Mouse (Mus musculus): Measurements from ENCODE around the gene Eya2. TPM values are rescaled to one million over a fixed set of nuclear protein-coding genes. Genes with fewer than 3 reads are reported as not detected.
"Not testable (repeated sequence)": the region's sequence is repeated elsewhere in the genome, so short reads cannot be mapped to it uniquely, and the experiment has no call there.

Eya2 gene
- polyA plus RNA-seq (2015; fragmentation: Nextera tagmentation; extraction: Ambion mirVana) = 11.4 and 12.8 TPM in 2 replicates

DNA sequence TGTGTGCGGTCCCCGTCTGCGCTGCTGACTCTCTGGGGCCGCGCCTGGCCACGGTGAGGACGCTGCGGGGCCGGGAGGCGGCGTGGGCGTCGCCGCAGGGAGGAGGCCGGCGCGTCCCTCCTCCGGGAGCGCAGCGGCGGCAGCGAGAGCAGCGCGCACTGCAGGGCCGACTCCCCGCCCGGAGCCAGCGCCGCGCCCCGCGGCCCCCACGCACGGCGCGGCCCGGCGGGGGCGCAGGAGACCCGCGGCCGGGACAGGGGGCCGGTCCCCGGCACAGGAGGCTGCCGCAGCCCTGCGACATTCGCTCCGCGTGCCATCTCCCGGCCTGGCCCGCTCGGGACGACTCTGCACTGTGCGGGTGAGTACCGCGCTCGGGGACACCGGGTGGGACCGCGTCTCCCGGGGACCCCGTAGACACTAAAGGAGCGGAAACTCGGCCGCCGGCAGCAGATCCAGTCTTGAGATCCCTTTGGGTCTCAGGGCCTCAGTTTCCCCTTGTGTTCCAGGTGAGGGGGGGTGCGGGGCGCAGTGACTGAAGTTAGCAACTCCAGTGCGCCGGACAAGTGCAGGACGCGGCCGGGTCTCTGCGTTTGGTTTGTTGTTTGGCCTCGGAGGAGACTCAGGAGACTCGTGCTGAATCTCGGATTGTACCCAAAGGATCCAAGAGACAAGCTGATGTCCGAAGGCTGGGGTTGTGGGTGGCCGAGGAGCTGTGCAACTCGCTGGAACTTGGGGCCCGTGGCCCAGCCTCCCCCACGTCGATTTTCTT lies at the start of gene Eya2:
TSS of gene Eya2 (plus strand) at position 126 of the 769 bp plus-strand sequence.
- H3K4me3 ChIP-seq = peak within 1 kb of the TSS; percentile 57
- H3K4me1 ChIP-seq = peaks cover 32% of the 10 kb centered on the region
- H3K9me3 ChIP-seq = no peaks in the 10 kb centered on the region
- no peaks in the 10 kb centered on the region for H3K36me3 ChIP-seq
- peaks cover 41% of the 10 kb centered on the region for H3K27me3 ChIP-seq
- H3K4me2 ChIP-seq = peak within 1 kb of the TSS; percentile 94
- H3K27ac ChIP-seq = peak within 1 kb of the TSS; percentile 33; the same call in 1 of the 2 replicates
- 1% methylated on average over 57 of the region's 83 CpGs for WGBS
- peak within 1 kb of the TSS; percentile 63 for H3K9ac ChIP-seq
- peak; percentile 61; the same call in 1 of the 2 replicates for ATAC-seq (ENCODE audit: insufficient number of reproducible peaks, low FRiP score, low TSS enrichment, low read depth)

DNA sequence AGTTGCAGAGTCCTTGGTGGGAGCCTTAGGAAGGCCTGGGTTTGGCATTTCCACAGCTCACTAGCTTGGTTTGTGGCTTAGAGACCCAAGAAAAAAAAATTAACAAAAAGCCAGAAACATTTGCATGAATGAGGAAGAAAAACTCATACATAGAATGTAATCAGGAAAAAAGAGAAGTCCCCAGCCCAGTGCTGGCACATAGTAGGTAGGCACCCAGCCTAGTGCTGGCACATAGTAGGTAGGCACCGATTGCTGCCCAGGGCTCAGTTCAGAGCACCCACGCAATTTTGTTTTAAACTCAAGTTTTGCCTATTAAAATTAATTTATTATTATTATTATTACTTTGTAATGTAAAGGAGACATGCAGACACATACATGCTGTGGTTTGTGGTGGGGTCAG lies 49.1 kb upstream of the Eya2 start:
- no peak overlapping the region for H3K4me3 ChIP-seq
- peaks cover 6% of the 10 kb centered on the region for H3K4me1 ChIP-seq
- WGBS = 87% methylated on average over 2 of the region's 2 CpGs
- H3K4me2 ChIP-seq = no peak overlapping the region
- no peak overlapping the region for H3K27ac ChIP-seq
- peaks cover 17% of the 10 kb centered on the region for H3K27me3 ChIP-seq
- no peaks in the 10 kb centered on the region for H3K36me3 ChIP-seq
- H3K9ac ChIP-seq = no peak overlapping the region
- no peak for ATAC-seq (ENCODE audit: insufficient number of reproducible peaks, low FRiP score, low TSS enrichment, low read depth)
- no peaks in the 10 kb centered on the region for H3K9me3 ChIP-seq

DNA sequence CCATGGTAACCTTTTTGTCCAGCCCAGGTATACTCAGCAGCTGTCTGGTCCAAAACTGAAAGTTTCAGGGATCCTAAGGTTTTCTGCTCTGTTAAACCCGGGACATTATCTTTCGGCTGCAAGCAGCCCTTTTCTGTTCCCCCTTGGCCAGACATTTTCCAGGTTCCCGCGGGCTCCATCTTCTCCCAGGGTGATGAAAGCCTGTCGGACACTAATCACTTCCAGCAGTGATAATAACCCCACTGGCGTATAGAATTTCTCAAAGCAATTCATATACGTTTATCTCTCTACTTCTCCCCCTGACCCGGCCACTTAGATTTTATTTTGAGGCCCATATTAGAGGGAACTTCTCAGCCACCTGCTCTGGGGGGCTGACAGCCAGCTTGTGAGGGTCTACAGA lies 48.5 kb upstream of the Eya2 start:
- no peak for ATAC-seq (ENCODE audit: insufficient number of reproducible peaks, low FRiP score, low TSS enrichment, low read depth)
- Histone ChIP-seq H3K36me3 (no peaks in the 10 kb centered on the region), H3K4me1 (peaks cover 6% of the 10 kb centered on the region), H3K9me3 (no peaks in the 10 kb centered on the region), H3K27ac (no peak overlapping the region), H3K4me2 (no peak overlapping the region), H3K27me3 (peaks cover 12% of the 10 kb centered on the region), H3K9ac (no peak overlapping the region), H3K4me3 (no peak overlapping the region)
- 24% methylated on average over 8 of the region's 8 CpGs for WGBS

DNA sequence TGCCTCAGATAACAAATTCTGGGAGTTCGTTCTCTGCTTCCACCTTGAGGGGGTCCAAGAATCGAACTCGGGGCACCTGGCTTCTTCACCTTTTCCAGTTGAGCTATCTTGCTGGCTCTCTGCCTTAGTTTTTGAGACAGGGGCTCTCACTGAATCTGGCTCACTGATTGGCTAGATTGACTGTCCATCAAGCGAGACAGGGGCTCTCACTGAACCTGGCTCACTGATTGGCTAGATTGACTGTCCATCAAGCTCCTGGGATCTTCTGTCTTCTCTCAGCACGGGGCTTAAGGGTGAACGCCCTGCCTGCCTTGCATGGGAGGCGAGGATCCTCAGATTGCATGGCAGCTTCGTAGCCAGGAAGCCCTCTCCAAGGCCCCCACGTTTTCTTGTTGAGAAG lies 47.4 kb upstream of the Eya2 start:
- Histone ChIP-seq H3K4me1 (peaks cover 6% of the 10 kb centered on the region), H3K4me2 (no peak overlapping the region), H3K36me3 (no peaks in the 10 kb centered on the region), H3K4me3 (no peak overlapping the region), H3K27me3 (peaks cover 12% of the 10 kb centered on the region), H3K9ac (no peak overlapping the region), H3K9me3 (no peaks in the 10 kb centered on the region), H3K27ac (no peak overlapping the region)
- WGBS = 58% methylated on average over 9 of the region's 9 CpGs
- no peak for ATAC-seq (ENCODE audit: insufficient number of reproducible peaks, low FRiP score, low TSS enrichment, low read depth)

DNA sequence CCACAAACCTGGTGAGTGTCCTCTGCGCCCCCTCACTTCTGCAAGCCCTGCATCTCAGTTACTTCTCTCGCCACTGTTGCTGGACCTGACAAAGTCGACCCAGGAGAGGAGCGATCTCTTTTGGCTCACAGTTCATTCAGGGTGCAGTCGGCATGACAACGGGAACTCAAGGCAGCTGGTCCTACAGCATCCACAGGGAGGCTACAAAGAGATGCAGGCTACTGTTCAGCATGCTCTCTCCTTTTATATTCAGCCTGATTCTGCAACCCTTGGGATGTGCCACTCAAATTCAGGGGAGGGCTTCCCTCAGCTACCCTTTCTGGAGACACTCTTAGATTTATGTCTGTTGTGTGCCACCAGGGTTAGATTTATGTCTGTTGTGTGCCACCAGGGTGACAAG lies 46.2 kb upstream of the Eya2 start:
- Histone ChIP-seq H3K9ac (no peak overlapping the region), H3K27me3 (peaks cover 7% of the 10 kb centered on the region; the same call in 1 of the 2 replicates), H3K36me3 (no peaks in the 10 kb centered on the region), H3K4me1 (peaks cover 6% of the 10 kb centered on the region), H3K27ac (no peak overlapping the region), H3K9me3 (no peaks in the 10 kb centered on the region), H3K4me2 (no peak overlapping the region), H3K4me3 (no peak overlapping the region)
- no peak for ATAC-seq (ENCODE audit: insufficient number of reproducible peaks, low FRiP score, low TSS enrichment, low read depth)
- 75% methylated on average over 6 of the region's 6 CpGs for WGBS

DNA sequence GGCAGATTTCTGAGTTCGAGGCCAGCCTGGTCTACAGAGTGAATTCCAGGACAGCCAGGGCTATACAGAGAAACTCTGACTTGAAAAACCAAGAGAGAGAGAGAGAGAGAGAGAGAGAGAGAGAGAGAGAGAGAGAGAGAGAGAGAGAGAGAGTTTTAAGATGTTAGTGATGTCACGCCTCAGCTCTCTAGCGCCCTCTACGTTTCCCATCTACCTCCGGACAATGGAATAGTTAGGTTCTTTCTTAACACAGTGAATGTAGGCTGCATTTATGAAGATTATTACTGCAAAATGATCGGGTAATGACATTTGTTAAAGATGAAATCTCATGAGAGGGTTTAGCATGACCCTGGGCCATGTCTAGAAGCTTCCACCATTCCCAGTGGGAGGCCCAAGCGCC lies 44.4 kb upstream of the Eya2 start:
- 75% methylated on average over 7 of the region's 7 CpGs for WGBS

DNA sequence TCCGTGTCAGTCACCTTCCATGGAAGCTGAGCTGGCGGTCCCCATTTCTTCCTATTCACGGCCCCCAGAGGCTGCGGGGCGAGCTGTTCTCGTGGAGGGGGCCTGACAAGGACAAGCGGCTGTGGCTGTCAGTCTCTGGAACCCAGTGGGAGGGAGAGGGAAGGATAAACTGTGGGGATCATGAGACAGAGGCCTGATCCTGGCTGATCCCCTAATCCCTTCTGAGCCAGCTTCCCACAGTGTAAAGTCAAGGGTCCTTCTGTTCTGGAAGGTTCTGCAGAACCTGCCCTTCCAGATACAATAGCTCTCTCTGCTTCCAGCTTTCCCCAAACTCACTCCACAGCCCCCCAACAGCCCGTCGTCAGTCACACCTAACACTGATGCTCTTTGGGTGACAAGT lies 40.8 kb upstream of the Eya2 start:
- Histone ChIP-seq H3K27me3 (peaks cover 12% of the 10 kb centered on the region), H3K4me1 (0 out of 2 replicates have a peak, but pooled peaks cover 2% of the 10 kb centered on the region), H3K9me3 (no peaks in the 10 kb centered on the region), H3K9ac (no peak overlapping the region), H3K4me2 (no peak overlapping the region), H3K27ac (no peak overlapping the region), H3K36me3 (no peaks in the 10 kb centered on the region), H3K4me3 (no peak overlapping the region)
- no peak for ATAC-seq (ENCODE audit: insufficient number of reproducible peaks, low FRiP score, low TSS enrichment, low read depth)
- 70% methylated on average over 9 of the region's 9 CpGs for WGBS

More for the DNA sequence above, 44.4 kb upstream of the Eya2 start:
- not testable (repeated sequence) for H3K4me2 ChIP-seq; H3K9ac ChIP-seq; ATAC-seq (ENCODE audit: insufficient number of reproducible peaks, low FRiP score, low TSS enrichment, low read depth); H3K4me3 ChIP-seq; H3K9me3 ChIP-seq; H3K27ac ChIP-seq; H3K27me3 ChIP-seq; H3K4me1 ChIP-seq; H3K36me3 ChIP-seq

DNA sequence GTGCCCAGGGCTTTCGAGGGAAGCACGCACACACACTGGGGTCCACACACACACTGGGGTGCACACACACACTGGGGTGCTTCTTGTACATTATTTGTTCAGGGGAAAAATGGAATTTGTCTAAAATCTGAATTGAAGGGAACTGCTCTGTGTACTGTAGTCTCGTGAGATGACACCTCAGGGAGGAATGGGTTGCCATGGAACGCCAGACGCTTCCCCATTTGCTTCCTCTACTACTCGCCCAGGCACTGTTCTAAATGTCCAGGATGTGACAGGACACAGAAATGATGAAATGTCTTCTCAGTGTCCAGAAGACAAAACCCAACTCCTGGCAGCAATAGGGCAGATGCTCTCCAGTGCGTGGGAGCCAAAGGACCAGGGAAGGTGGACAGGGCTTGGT lies 37.6 kb upstream of the Eya2 start:
- H3K27ac ChIP-seq = no peak overlapping the region
- WGBS = 87% methylated on average over 7 of the region's 7 CpGs
- H3K4me2 ChIP-seq = no peak overlapping the region
- no peak overlapping the region for H3K4me3 ChIP-seq
- H3K9me3 ChIP-seq = no peaks in the 10 kb centered on the region
- H3K9ac ChIP-seq = no peak overlapping the region
- H3K27me3 ChIP-seq = peaks cover 12% of the 10 kb centered on the region
- H3K36me3 ChIP-seq = no peaks in the 10 kb centered on the region
- no peak for ATAC-seq (ENCODE audit: insufficient number of reproducible peaks, low FRiP score, low TSS enrichment, low read depth)
- H3K4me1 ChIP-seq = peaks cover 3% of the 10 kb centered on the region; the same call in 1 of the 2 replicates

DNA sequence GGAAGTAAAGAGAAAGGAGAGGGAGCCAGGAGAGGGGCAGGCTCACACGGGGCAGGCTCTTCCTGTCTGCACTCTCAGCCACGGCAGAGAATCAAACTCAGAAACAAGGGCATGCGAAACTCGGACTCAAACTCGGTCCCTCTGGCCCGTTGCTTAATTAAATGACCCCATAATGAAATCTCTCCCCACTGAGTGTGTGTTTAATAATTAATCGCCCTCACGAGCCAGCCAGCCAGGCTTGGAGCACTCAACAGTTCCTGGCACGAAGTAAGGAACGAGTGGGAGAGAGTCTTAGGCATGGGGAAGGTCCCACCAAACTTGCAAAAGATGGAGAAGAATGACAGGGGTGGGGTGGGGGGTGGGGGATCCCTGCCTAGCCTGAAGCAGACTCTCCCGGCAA lies 35.9 kb upstream of the Eya2 start:
- ATAC-seq (ENCODE audit: insufficient number of reproducible peaks, low FRiP score, low TSS enrichment, low read depth) = no peak
- Histone ChIP-seq H3K4me3 (no peak overlapping the region), H3K36me3 (no peaks in the 10 kb centered on the region), H3K9me3 (no peaks in the 10 kb centered on the region), H3K27ac (no peak overlapping the region), H3K27me3 (peaks cover 22% of the 10 kb centered on the region), H3K4me1 (peaks cover 13% of the 10 kb centered on the region), H3K9ac (no peak overlapping the region), H3K4me2 (no peak overlapping the region)
- 33% methylated on average over 11 of the region's 11 CpGs for WGBS

DNA sequence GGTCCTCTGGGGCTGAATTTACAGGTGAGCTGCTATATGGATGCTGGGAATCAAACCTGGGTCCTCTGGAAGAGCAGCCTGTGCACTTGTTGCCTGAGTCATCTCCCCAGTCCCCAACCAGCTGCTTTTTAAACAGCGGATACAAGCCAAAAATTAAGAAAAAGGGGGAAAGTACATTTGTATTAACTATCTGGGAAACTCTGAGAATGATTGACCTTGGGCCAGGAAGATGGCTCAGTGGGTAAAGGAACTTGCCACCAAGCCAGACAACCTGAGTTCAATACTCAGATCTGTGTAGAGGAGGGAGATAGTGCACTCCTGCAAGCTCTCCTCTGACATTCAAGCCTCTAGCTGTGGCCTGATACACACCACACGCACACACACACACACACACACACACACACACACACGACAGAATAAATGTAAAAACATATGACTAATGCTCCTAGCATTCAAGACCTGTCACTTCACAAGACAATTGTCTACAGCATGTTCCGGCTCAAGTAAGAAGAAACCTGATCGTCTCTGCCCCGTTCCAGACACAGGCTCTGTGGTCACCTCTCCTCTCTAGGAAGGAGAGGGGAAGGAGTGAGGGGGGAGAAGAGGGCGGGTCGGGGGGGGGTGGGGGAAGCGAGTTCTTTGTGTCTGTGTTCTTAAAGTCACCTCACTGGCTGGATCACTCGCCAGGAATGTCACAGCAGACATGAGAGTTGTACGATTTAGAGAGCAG lies 35.2 kb upstream of the Eya2 start:
- no peak for ATAC-seq (ENCODE audit: insufficient number of reproducible peaks, low FRiP score, low TSS enrichment, low read depth)
- no peaks in the 10 kb centered on the region for H3K9me3 ChIP-seq
- H3K4me2 ChIP-seq = no peak overlapping the region
- H3K9ac ChIP-seq = no peak overlapping the region
- peaks cover 29% of the 10 kb centered on the region for H3K27me3 ChIP-seq
- peaks cover 14% of the 10 kb centered on the region for H3K4me1 ChIP-seq
- no peaks in the 10 kb centered on the region for H3K36me3 ChIP-seq
- 17% methylated on average over 11 of the region's 11 CpGs for WGBS
- no peak overlapping the region for H3K27ac ChIP-seq
- no peak overlapping the region for H3K4me3 ChIP-seq

DNA sequence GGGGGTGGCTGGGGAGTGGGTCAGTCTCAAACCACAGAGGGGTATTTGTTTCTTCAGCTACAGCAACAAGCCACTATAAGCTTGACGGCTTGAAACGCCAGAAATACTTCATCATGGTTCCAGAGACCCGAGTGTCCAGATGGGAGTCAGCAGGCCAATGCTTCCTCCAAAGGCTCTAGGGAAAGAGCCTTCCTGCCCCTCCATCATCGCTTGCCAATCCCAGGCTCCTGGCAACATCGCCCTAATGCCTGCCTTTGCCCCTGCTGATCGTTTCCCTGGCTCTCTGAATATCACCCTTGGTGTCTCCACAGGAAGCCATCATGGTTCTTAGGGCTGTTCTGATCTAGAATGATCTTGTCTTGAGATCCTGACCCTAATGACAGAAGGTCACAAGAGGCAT lies 33.0 kb upstream of the Eya2 start:
- Histone ChIP-seq H3K27ac (no peak overlapping the region), H3K4me2 (no peak overlapping the region), H3K27me3 (peaks cover 41% of the 10 kb centered on the region), H3K4me1 (peaks cover 17% of the 10 kb centered on the region), H3K9me3 (no peaks in the 10 kb centered on the region), H3K9ac (no peak overlapping the region), H3K4me3 (no peak overlapping the region), H3K36me3 (no peaks in the 10 kb centered on the region)
- 80% methylated on average over 6 of the region's 6 CpGs for WGBS
- no peak for ATAC-seq (ENCODE audit: insufficient number of reproducible peaks, low FRiP score, low TSS enrichment, low read depth)
